In genomic region chr16:93515456-93515941, GRCm38 (mm10) we compare ENCODE assay signal across 16 mouse cellular contexts.
A peak's percentile ranks its signal among the peaks of the same experiment; 100 is the strongest.
DNase-seq lines count a peak whose midpoint lies in the region; ATAC-seq lines count a peak whose summit lies in the region.
"Had no signal": no experiment of that assay in that cellular context is flagged by ENCODE, and none has a peak within 500 bp of the region (broad histone marks: within the 10 kb centered on the region; RNA-seq: fewer than 3 reads in every experiment).

No protein-coding gene starts in this region.

- no peaks in the 10 kb centered on the region for H3K36me3 ChIP-seq in forebrain, embryonic 15.5 days
- H3K36me3 ChIP-seq in forebrain, embryonic 12.5 days (replicated peaks), result no peaks in the 10 kb centered on the region
- no peaks in the 10 kb centered on the region for H3K36me3 ChIP-seq in heart, embryonic 11.5 days (ENCODE audit: control insufficient read depth, insufficient read depth, low read length)
- H3K36me3 ChIP-seq: embryonic facial prominence, embryonic 15.5 days; lung, embryonic 15.5 days had no signal

- no peaks in the 10 kb centered on the region for H3K9me3 ChIP-seq in forebrain, embryonic 15.5 days
- no peaks in the 10 kb centered on the region for H3K9me3 ChIP-seq in forebrain, embryonic 12.5 days
- H3K9me3 ChIP-seq in heart, embryonic 11.5 days (replicated peaks; ENCODE audit: control insufficient read depth, low read length), result no peaks in the 10 kb centered on the region
- H3K9me3 ChIP-seq: embryonic facial prominence, embryonic 15.5 days; lung, embryonic 15.5 days had no signal

- ATAC-seq in forebrain, embryonic 15.5 days (replicated peaks), result peak; percentile 69
- ATAC-seq in forebrain, embryonic 12.5 days (ENCODE audit: low FRiP score), result no peak
- ATAC-seq in heart, embryonic 11.5 days (replicated peaks; ENCODE audit: insufficient number of reproducible peaks, low FRiP score, low TSS enrichment), result no peak

- no peaks in the 10 kb centered on the region for H3K27me3 ChIP-seq in forebrain, embryonic 15.5 days
- no peaks in the 10 kb centered on the region for H3K27me3 ChIP-seq in forebrain, embryonic 12.5 days
- no peaks in the 10 kb centered on the region for H3K27me3 ChIP-seq in heart, embryonic 11.5 days (ENCODE audit: control insufficient read depth, insufficient read depth, low read length)
- H3K27me3 ChIP-seq: embryonic facial prominence, embryonic 15.5 days; lung, embryonic 15.5 days had no signal

- no peak overlapping the region for H3K4me2 ChIP-seq in forebrain, embryonic 15.5 days (replicated peaks)
- H3K4me2 ChIP-seq in forebrain, embryonic 12.5 days, result no peak overlapping the region
- no peak overlapping the region for H3K4me2 ChIP-seq in heart, embryonic 11.5 days
- H3K4me2 ChIP-seq: embryonic facial prominence, embryonic 15.5 days; lung, embryonic 15.5 days had no signal

- H3K4me3 ChIP-seq in forebrain, embryonic 15.5 days, result no peak overlapping the region
- H3K4me3 ChIP-seq in forebrain, embryonic 12.5 days (replicated peaks), result no peak overlapping the region
- no peak overlapping the region for H3K4me3 ChIP-seq in heart, embryonic 11.5 days (ENCODE audit: low read depth, low read length)
- H3K4me3 ChIP-seq: embryonic facial prominence, embryonic 15.5 days; heart, adult 2 months; lung, embryonic 15.5 days had no signal

- 57% methylated on average over 5 of the region's 5 CpGs for WGBS in forebrain, embryonic 15.5 days
- 73% methylated on average over 5 of the region's 5 CpGs for WGBS in forebrain, embryonic 12.5 days
- 82% methylated on average over 5 of the region's 5 CpGs for WGBS in heart, embryonic 11.5 days (ENCODE audit: insufficient replicate concordance)

- H3K4me1 ChIP-seq in forebrain, embryonic 15.5 days, result no peaks in the 10 kb centered on the region
- no peaks in the 10 kb centered on the region for H3K4me1 ChIP-seq in forebrain, embryonic 12.5 days
- H3K4me1 ChIP-seq in heart, embryonic 11.5 days (ENCODE audit: control insufficient read depth, insufficient read depth, low read length), result no peaks in the 10 kb centered on the region
- H3K4me1 ChIP-seq: lung, embryonic 15.5 days had no signal

- peak; percentile 17 for DNase-seq in MN1 (ENCODE audit: low spot score)
- peak; percentile 11 for DNase-seq in cerebellum, adult 8-10 months
- peak; percentile 20 for DNase-seq in layer of hippocampus, adult 11-12 months (ENCODE audit: low spot score)
- DNase-seq in urinary bladder, postnatal 14 days (ENCODE audit: low spot score), result no peak
- DNase-seq in thymus, postnatal 0 days (ENCODE audit: low spot score), result no peak
- DNase-seq: B cell, adult 2 months; heart, adult 2 months; heart, postnatal 36 days; kidney, adult 11 months; kidney, postnatal 25 days; thymus, adult 18-20 months had no signal

- H3K27ac ChIP-seq in forebrain, embryonic 15.5 days (replicated peaks), result no peak overlapping the region
- no peak overlapping the region for H3K27ac ChIP-seq in forebrain, embryonic 12.5 days
- H3K27ac ChIP-seq in heart, embryonic 11.5 days (ENCODE audit: low read depth, low read length), result no peak overlapping the region
- H3K27ac ChIP-seq: embryonic facial prominence, embryonic 15.5 days; heart, adult 2 months; lung, embryonic 15.5 days had no signal

- no peak overlapping the region for H3K9ac ChIP-seq in forebrain, embryonic 15.5 days (replicated peaks)
- H3K9ac ChIP-seq in forebrain, embryonic 12.5 days, result no peak overlapping the region
- no peak overlapping the region for H3K9ac ChIP-seq in heart, embryonic 11.5 days (ENCODE audit: low read depth, low read length)
- H3K9ac ChIP-seq: embryonic facial prominence, embryonic 15.5 days; lung, embryonic 15.5 days had no signal

Comparison
In these comparisons a context has a peak if more than half of its experiments do, and no peak if none do; other contexts are left out.
1. DNase-seq: peak in MN1 (single experiment), cerebellum, adult 8-10 months (single experiment) and layer of hippocampus, adult 11-12 months (single experiment); none in urinary bladder, postnatal 14 days (single experiment) and thymus, postnatal 0 days (single experiment).